Mouse (Mus musculus) right cerebral cortex, postnatal 14 days (tissue): ENCODE results near the gene Olfr1307.

Experiments used
- DNase-seq: peaks from one replicate; pipeline ENCODE4 v3.0.0; 2022

Olfr1307 gene

GRCm38 (mm10) chr2:111949340-111949739 is at the start of gene Olfr1307:
Gene Olfr1307, minus strand, starts transcription at chr2:111949440.
- no peak for DNase-seq

GRCm38 (mm10) chr2:111990181-111990580 is 40.9 kb upstream of the Olfr1307 start, which contains the start of gene Olfr1309:
Gene Olfr1309, minus strand, starts transcription at chr2:111990281.
- no peak for DNase-seq

GRCm38 (mm10) chr2:111964844-111965243 is 15.6 kb upstream of the Olfr1307 start, which contains the start of gene Olfr1308:
Gene Olfr1308, minus strand, starts transcription at chr2:111964944.
- no peak for DNase-seq

- no peak for DNase-seq
Observed at GRCm38 (mm10) chr2:111916171-111916570, 33.1 kb downstream of the Olfr1307 start, which contains the start of gene Olfr1306. Gene Olfr1306, minus strand, starts transcription at chr2:111916271.
